Mouse (Mus musculus): ENCODE measurements around the gene Syt16. TPM values are rescaled to one million over a fixed set of nuclear protein-coding genes. Genes with fewer than 3 reads are reported as not detected.

Gene Syt16
- total RNA-seq, 2 experiments from 2014 or later, result 0.93 to 1.7 TPM

DNA sequence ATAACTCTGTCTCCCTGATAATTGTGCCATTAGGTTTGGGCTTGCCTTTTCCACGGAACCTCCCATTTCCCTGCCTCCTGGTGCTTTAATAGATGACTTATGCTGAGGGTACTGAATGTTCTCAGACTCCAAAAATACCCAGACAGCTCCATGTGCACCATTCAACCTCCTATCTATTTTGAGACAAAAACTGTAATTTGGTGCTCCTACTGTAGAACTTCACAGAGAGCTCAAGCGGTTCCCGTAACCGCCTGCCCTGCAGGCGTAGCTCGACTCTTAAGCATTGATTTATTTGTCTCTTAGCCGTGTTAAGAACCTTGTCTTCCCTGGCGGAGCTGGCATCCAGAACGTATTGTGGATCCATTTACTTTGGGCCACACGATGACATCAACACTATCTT, 233.3 kb downstream of the Syt16 start:
- no peak for DNase-seq

DNA sequence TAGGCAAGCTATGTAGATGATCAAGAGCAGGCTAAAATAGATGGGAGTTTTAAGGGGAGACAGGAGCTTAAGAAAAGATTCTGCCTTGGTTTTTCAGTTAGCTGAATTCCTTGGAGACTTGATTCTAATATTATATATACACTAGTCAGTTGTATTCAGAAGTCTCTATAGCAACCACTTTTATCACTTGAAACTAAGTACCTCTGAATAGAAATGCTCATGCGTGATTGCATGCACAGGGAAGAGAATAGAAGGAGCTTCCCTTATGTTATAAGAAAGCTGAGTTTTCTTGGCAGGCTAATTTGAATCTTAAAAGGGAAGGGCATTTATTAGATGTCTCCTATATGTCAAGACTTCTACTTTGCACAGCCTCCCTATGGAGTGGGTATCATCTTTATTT, 235.4 kb downstream of the Syt16 start:
- no peak for DNase-seq

DNA sequence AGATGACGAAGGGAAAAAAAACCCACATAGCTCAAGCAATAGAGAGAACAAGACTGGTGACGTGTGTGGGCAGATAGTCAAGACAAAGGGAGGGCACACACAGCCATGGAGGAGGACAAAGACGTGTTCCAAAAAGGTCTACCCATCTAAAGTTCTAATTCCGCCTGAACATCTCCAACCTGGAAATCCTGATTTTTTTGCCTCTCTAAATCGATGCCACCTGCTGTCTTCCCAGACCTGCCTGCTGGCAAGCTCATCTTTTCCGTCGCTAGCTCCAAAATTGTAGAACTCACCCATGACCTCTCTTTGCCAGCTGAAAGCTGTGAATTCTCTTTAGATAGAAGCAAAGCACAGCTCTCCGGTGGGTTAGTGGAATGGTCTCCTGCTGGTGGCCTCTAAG, 238.7 kb downstream of the Syt16 start:
- DNase-seq, result no peak

DNA sequence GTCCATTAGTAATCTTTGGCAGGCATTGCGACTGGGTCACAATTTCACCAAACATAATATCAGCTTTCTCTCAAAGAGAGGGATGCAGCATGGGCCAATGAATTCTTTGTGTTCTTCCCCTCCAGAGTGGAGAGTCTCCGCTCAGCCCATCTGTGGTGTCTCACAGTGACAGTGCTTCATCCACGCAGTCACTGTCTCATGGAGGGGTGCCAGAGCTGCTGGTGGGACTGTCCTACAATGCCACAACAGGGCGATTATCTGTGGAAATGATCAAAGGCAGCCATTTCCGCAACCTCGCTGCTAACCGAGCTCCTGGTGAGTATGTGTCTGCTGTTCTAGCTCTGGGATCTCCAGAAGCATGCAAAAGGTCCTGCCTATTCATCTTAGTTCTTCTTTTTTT, 240.6 kb downstream of the Syt16 start:
- DNase-seq, result no peak

DNA sequence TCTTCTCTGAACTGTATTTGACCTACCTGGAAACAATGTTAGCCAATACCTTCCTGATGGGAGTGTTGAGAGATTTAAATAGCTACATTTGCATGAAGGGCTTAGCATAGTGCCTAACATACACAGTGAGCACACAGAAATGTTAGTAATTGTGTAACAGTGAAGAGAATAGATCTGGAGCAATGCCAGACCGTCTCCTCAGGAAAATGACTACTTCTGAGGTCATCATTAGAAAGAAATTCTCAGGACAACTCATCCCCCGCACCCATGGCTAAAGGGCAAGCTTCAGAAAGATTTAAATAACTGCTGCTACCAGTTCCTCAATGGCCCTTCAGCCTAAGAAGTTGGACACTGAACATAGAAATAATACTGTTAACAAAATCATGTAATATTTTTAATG, 241.3 kb downstream of the Syt16 start:
- DNase-seq, result peak; percentile 14

DNA sequence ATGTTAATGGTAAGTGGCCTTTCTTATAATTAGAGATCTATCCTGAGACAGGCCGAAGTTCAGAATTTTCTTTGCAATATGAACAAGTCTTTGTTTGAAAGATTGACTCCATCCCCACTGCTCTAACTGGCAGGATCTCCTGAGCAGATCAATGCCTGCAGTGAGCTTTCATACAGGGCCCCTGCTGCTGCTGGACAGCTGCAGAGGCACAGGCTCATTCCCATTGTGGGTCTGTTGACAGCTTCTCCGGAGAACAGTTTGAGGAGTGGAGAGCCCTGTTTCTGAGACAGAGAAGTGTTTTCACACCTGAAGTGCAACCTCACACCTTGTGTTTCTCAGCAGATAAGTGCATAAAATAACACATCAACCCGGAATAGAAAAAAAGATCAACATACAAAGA, 267.4 kb downstream of the Syt16 start:
- DNase-seq, result no peak

DNA sequence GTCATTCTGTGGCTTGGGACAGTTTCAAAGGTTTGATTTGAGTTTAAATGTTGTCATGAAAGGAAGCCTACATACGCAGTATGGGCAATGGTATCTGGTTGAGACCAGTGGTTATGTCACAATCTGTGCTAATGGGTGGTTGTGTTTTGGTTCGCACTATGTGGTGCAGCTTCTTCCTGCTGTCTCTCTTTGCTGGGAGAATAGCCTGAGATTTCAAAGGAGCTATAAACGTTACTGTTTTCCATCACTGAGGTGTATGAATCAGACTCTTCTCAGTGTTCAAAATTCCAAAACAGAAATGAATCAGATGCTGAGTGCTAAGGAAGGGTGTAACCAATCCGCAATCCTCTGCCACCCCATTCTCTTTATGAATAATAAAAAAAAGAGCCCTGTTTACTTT, 269.6 kb downstream of the Syt16 start:
- no peak for DNase-seq

DNA sequence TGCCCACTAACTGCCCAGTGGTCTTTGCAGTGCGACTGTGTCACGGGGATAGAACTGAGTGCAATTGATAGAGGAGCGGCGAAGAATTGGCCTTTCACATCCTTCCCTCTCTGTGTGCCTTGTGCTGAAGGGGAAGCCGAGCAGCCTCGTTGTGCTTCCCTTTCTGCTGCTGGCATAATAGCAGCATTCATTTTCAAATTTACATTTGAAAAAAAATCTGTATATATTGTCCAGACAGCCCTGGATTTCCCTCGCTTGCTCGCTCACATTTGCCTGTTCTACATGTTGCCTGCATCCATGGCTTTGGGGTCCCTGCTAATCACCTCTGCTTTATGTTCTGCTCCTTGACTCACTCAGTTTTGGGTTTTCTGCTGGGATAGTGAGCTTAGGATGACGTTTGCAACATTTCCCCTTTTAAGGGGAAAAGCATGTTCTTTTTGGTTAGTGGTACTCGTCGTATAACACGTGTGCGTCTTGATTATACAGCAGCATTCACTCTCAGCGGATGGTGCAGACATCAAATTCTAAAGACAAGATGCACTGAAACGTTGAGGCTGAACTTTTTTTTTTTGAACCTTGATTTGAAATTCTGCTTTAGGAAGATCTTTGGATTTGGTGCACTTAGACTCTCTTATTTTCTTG, 271.3 kb downstream of the Syt16 start:
- no peak for DNase-seq

DNA sequence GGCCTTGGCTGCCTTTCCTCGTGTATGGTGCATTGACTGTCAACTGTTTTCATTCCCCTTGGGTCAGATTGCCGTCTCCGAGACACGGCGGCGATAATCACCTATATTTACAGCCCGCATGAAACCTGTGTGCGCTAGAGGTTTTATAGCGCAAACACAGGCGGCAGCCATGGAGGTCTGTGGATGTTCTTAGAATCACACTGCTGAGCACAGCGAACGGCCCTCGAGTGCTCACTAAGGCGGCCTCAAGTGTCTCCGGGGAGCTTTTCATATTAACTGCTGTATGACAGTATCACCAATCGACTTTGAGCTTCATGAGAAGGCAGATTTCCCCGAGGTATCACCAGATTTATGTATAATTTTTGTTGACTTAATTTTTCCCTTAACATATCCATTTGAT, 275.1 kb downstream of the Syt16 start:
- no peak for DNase-seq

DNA sequence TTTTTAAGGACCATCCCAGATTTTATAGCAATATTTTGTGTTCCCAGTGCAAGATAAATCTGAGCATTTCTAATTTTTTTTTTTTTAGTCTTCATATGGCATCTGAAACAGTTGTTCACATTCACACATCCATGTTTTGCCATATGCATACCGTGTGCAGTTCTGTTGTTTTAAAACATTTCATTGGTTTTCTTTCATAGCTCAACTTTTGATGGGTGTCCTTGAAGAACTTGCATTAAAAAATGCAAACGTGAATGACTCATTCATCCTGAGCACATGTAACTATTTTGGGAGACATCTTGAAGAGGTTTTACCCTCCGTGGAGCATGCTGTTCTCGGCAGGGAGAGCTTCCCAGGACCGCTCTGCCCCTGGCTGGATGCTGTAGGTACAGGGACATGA, 279.8 kb downstream of the Syt16 start:
- no peak for DNase-seq

DNA sequence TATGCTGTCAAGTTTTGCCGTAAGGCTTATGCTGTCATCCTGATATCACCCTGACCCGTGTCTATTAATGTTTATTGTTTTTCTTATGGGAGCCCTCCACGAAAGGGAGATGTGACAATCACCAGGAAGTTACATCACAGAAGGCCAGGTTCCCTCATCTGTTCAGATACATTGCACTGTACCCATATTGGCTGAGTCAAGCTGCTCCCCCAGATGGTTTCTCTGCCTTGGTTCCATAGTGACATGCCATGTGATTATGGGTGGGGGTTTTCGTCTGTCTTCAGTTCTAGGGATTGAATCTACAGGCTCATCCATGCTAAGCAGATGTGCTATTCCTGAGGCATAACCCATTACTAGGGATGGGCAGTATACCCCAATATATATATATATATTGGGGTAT, 283.9 kb downstream of the Syt16 start:
- no peak for DNase-seq

DNA sequence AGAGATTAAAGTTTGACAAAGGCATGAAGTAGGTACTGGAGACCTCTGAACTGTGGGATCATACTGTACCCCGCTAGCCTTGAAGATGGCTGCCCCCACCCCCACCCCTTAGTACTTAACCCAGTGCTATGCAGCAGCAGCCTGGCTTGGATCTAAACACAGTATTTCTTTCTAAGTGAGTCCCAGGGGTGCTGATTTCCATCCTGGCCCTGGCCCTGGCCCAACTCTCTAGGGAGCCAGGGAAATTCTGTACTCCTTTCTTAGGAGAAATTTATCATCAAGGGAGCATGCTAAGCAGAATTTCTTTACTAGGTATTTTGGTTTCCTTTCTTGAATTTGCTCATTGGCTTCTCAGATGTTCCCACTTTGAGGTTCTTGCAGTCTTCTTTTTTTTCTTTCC, 285.4 kb downstream of the Syt16 start:
- peak; percentile 53 for DNase-seq

DNA sequence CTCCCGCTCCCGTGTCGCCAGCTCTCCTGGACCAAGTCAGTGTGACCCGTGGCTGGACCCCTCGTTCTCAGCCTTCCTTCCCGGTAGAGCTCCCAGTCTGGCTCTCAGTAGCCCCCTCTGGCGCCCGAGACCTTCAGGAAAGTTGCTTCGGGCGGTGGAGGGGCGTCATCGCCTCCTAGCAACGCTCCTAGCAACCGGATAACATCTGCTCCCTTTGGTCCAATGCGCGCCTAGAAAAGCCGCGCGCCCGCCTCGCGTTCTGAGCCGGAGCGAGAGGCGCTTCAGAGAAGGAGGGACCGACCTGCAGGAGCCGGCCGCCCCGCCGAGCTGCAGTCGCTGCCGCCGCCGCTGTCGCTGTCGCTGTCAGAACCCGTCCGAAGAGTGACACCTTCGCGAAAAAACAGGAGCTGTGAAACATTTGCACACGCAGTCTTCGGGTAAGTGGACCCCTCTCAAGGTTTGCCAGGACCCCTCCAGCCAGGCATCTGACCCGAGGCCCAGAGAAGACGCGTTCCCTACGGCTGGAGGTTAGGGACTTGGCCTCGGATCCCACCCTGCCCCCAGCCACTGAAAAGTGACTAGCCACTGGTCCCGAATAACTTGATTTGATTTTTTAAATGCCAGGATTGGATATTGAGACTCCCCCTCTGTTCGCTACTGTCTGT, 286.7 kb downstream of the Syt16 start:
- DNase-seq, result peak; percentile 75

DNA sequence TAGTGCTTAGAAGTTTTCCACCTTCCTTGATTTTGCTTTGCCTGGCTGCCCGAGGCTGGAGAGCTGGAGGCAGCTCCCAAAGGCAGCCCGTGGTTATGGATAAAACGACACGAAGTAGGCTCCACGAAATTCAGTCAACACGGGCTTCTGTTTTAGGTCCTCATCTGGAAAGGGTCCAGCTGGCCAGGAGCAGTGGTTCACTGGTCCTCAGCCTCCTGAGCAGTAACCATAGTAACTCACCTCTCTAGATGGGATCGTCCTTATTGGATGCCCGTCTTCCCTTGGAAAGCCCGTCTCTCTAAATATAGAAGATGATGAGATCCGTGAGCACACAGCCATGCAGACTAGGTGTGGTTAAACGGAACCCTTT, 287.2 kb downstream of the Syt16 start:
- no peak for DNase-seq

DNA sequence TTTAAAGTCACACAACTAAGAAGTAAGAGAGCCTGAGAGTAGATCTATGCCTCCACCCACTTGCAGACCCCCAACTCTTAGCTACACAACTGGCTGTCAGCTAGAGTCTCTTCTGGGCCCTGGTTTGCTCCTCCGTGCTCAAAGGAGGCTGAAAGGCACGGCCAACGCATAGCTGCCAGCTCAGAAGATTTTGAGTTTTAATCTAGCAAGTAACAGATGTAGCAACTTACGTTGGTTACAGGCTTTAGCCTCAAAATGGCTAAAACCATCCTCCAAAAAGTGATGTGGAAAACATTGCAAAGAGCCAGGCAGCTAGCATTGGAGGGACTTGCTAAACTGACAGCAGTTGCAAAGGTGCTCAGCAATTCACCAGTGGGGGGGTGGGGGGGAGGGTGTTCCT, 293.5 kb downstream of the Syt16 start:
- no peak for DNase-seq

DNA sequence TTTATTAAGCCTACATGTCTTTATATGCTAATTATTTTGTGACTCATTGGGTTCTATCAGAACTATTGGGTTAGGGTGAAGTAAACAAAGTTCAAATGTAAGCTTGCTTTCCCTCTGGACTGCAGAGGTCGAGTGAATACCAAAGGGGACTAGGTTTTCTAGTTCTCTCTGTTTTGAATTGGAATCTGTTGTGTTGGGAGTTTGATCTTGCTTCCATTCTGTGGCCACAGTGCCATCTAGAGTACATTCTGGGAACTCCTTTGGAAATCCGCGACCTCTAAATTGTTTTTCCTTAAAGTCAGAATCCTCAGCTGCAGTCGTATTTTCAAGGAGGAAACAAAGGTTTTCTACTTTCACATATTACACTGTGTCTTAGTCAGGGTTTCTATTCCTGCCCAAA, 296.2 kb downstream of the Syt16 start:
- peak; percentile 45 for DNase-seq

DNA sequence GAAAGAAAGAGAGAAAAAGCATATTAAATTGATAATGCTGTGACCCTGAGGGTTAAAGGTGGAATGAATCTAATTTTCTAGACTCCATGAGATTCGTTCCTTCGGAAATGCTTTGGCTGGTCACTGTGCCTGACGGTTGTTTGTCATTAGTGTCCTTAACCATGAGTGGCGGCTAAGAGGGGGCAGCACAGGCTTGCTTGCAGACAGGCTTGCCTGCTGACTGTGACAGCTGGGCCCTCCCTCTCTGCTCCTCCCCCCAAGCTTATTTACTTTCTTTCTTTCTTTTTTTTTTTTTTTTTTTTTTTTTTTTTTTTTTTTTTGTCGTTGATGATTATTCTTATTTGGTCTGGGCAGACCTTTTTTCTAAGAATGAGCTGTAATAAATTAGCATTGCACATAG, 298.9 kb downstream of the Syt16 start:
- DNase-seq, result no peak

DNA sequence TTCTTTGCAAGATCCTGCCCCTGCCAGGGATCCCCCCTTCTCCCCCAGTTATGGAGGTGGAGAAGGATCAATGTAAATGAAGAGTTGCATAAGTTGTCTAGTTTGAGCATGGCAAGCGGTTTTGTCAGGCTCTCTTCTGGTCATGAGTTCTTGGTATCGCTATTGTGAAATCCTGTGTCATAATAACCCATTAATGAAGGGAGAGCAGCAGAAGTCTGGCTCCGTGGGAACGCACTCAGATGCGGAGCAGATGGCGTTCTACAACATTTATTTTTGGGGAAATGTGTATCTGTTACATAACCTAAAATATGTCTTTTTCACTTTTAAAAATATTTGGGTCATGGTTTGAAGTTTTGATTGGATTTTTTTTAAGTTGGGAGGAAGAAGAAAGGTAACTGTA, 304.1 kb downstream of the Syt16 start:
- no peak for DNase-seq

DNA sequence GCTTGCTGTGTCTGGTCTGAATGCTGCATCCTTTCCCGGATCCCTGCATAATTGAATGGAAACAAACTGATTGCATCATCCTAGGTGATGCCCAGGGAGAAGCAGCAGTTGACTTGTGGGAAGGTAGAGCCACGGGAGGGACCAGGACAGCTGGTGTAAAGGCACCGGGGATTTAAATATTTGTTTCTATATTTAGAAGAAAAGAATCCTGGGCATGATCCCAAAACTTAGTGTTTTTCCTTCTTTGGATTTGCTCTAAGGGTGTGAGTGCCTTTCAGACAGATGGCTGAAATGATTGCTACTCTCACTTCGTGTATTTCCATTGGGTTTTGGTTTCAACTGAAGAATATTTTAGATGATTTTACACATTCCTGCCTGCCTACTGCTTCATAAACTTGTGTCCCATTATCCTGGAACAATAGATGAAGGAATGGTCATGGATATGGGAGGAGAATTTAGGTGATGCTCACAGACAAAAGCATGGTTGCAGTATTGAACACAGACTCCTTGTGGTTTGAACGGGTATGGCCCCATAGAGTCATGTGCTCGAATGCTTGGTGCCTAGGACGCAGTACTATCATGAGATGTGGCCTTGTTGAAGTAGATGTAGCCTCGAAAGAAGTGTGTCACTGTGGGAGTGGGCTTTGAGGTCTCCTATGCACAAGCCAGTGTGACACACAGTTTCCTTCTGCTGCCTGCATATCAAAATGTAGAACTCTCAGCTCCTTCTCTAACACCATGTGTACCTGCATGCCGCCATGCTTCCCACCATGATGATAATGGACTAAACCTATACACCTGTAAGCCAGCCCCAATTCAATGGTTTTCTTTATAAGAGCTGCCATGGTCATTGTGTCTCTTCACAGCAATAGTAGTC, 306.2 kb downstream of the Syt16 start:
- DNase-seq, result no peak

DNA sequence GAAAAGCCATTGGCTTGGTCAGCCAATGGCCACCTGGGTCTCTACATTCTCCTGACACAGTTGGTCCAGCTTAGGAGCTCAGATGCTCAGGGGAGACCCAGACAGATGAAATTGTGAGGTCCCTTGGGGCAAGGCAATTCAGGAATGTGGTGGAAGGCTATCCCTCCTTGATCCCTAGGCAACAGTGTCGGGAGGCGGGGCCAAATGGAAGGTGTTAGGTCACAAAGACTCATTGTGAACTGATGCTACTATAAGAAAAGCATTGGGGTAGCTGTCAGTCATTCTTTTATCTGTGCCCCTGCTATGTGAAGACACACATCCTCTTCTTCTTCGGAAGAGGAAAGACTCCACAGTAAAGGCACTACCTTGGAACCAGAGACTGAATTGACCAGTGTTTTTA, 315.1 kb downstream of the Syt16 start:
- no peak for DNase-seq

DNA sequence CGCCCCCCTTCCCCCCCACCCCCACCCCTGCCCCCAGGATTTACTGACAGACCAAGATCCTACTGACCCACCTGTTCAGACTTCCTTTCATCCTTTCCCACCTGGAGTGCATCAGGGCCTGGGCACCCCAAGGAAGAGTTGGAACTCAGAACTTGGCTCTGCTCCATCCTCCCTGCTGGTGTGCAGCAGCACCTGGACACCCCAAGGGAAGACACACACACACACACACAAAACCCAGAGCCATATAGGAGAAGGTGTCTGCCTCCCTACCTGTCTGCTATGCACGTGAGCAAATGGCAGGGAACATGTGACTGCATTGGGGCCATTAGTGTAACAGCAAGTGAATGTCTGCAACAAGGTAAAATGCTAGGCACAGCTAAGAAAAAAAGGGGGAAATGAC, 317.8 kb downstream of the Syt16 start:
- no peak for DNase-seq

DNA sequence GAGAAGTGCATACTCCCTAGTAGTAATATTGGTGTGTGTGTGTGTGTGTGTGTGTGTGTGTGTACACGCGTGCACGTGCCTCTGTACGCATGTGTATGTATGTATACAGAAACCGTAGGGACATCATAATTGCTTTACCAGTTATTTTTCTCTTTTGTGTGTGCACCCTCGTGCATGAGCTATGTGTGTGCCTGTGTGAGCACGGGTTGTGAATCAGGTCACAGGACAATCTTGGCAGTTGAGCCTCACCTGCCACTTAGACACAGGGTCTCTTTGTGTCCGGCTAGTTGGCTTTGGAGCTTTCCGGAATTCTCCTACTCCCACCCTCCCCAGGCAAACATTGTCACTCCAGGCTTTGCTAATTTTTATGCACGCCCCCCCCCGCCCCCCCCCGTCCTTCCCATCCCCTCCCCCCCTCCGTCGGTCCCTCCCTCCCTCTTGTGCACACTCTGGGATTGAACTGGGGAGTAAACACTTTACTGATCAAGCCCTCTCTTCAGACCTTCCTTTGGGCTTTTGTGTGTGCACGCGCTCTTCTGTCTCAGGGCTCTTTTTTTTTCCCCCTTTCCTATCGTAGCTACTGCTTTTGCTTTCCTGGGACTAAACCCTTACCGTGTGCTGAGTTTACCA, 319.0 kb downstream of the Syt16 start, which contains the start of gene Gm11042:
Gm11042 (minus strand) TSS at position 51 of the 630 bp plus-strand sequence.
- DNase-seq, result no peak

Data from adrenal gland, postnatal 10 days (tissue).